Mouse (Mus musculus) embryonic facial prominence, embryonic 10.5 days (tissue): ENCODE data around the gene Npnt. TPM values are rescaled to one million over a fixed set of nuclear protein-coding genes. Genes with fewer than 3 reads are reported as not detected.

ENCODE experiments used
- DNase-seq: peaks from one replicate; pipeline ENCODE4 v3.0.0-alpha.2; 2017; ENCODE audit warnings: low spot score
- H3K27ac ChIP-seq: fragments of 300-500 bp; sonication (generic); replicated peaks from 2 replicates; pipeline ENCODE4 v1.5.1; 2016; ENCODE audit warnings: mild to moderate bottlenecking
- H3K27me3 ChIP-seq: fragments of 300-500 bp; sonication (generic); replicated peaks from 2 replicates; pipeline ENCODE4 v1.6.1; 2016; ENCODE audit warnings: low read depth, mild to moderate bottlenecking; ENCODE audit not compliant: poor library complexity, severe bottlenecking
- H3K36me3 ChIP-seq: fragments of 300-500 bp; sonication (generic); replicated peaks from 2 replicates; pipeline ENCODE4 v1.6.1; 2016; ENCODE audit warnings: mild to moderate bottlenecking, moderate library complexity
- H3K4me1 ChIP-seq: fragments of 300-500 bp; sonication (generic); 2 replicates; pipeline ENCODE4 v1.6.1; 2016
- H3K4me3 ChIP-seq: fragments of 300-500 bp; sonication (generic); 2 replicates; pipeline ENCODE4 v1.5.1; 2016; ENCODE audit warnings: mild to moderate bottlenecking, moderate library complexity
- H3K9me3 ChIP-seq: fragments of 300-500 bp; sonication (generic); 2 replicates; pipeline ENCODE4 v1.6.1; 2016; ENCODE audit warnings: mild to moderate bottlenecking
- WGBS: fragments of 180-500 bp; shearing (Covaris S2); methylation state at CpG from one replicate; pipeline ENCODE4 v1.1.7; 2016; 5-methylcytosine and 5-hydroxymethylcytosine counted together
- polyA plus RNA-seq: library from polyadenylated mRNA; unstranded; fragments of >200 nt; fragmentation: Nextera tagmentation; extraction: Ambion mirVana; gene quantifications from 2 replicates; pipeline ENCODE4 v1.2.1, GENCODE M21; 2016

Gene Npnt
- polyA plus RNA-seq, 1 experiment from 2014 or later: 26.2 TPM

- 88% methylated on average over 9 of the region's 9 CpGs for WGBS
- H3K4me3 ChIP-seq: no peak overlapping the region
- no peak overlapping the region for H3K27ac ChIP-seq
- H3K27me3 ChIP-seq: no peaks in the 10 kb centered on the region
- H3K4me1 ChIP-seq: no peaks in the 10 kb centered on the region
- H3K9me3 ChIP-seq: no peaks in the 10 kb centered on the region
- H3K36me3 ChIP-seq: no peaks in the 10 kb centered on the region
- no peak for DNase-seq
Measured at GRCm38 (mm10) chr3:132928186-132928585, 21.9 kb downstream of the Npnt start.

GRCm38 (mm10) chr3:132919798-132920197 is 30.3 kb downstream of the Npnt start:
- no peaks in the 10 kb centered on the region for H3K9me3 ChIP-seq
- no peak overlapping the region for H3K4me3 ChIP-seq
- no peaks in the 10 kb centered on the region for H3K27me3 ChIP-seq
- 91% methylated on average over 3 of the region's 3 CpGs for WGBS
- H3K27ac ChIP-seq: no peak overlapping the region
- DNase-seq: no peak
- H3K36me3 ChIP-seq: no peaks in the 10 kb centered on the region
- no peaks in the 10 kb centered on the region for H3K4me1 ChIP-seq

GRCm38 (mm10) chr3:132919240-132919639 is 30.9 kb downstream of the Npnt start:
- 91% methylated on average over 11 of the region's 11 CpGs for WGBS
- Histone ChIP-seq H3K27me3 (no peaks in the 10 kb centered on the region), H3K4me3 (no peak overlapping the region), H3K27ac (no peak overlapping the region), H3K4me1 (no peaks in the 10 kb centered on the region), H3K36me3 (no peaks in the 10 kb centered on the region), H3K9me3 (no peaks in the 10 kb centered on the region)
- no peak for DNase-seq

- Histone ChIP-seq H3K4me3 (no peak overlapping the region), H3K27me3 (no peaks in the 10 kb centered on the region), H3K4me1 (peaks cover 3% of the 10 kb centered on the region; the same call in 1 of the 2 replicates), H3K36me3 (no peaks in the 10 kb centered on the region), H3K9me3 (no peaks in the 10 kb centered on the region), H3K27ac (no peak overlapping the region)
- DNase-seq: no peak
- WGBS: 88% methylated on average over 9 of the region's 9 CpGs
Measured at GRCm38 (mm10) chr3:132917356-132918090, 32.6 kb downstream of the Npnt start.

- H3K4me1 ChIP-seq: peaks cover 11% of the 10 kb centered on the region
- no peaks in the 10 kb centered on the region for H3K27me3 ChIP-seq
- no peak overlapping the region for H3K27ac ChIP-seq
- no peak overlapping the region for H3K4me3 ChIP-seq
- no peaks in the 10 kb centered on the region for H3K9me3 ChIP-seq
- H3K36me3 ChIP-seq: no peaks in the 10 kb centered on the region
- 83% methylated on average over 9 of the region's 9 CpGs for WGBS
- DNase-seq: no peak
Measured at GRCm38 (mm10) chr3:132915661-132916060, 34.4 kb downstream of the Npnt start.

- peaks cover 23% of the 10 kb centered on the region for H3K4me1 ChIP-seq
- no peaks in the 10 kb centered on the region for H3K27me3 ChIP-seq
- H3K36me3 ChIP-seq: no peaks in the 10 kb centered on the region
- H3K9me3 ChIP-seq: no peaks in the 10 kb centered on the region
- DNase-seq: no peak
- no peak overlapping the region for H3K27ac ChIP-seq
- 71% methylated on average over 2 of the region's 2 CpGs for WGBS
- no peak overlapping the region for H3K4me3 ChIP-seq
Measured at GRCm38 (mm10) chr3:132912420-132912819, 37.7 kb downstream of the Npnt start.

- Histone ChIP-seq H3K4me3 (no peak overlapping the region), H3K27me3 (no peaks in the 10 kb centered on the region), H3K27ac (no peak overlapping the region), H3K9me3 (no peaks in the 10 kb centered on the region), H3K4me1 (peaks cover 23% of the 10 kb centered on the region), H3K36me3 (no peaks in the 10 kb centered on the region)
- 50% methylated on average over 4 of the region's 4 CpGs for WGBS
- DNase-seq: no peak
Measured at GRCm38 (mm10) chr3:132911716-132912115, 38.4 kb downstream of the Npnt start.

GRCm38 (mm10) chr3:132910727-132911126 is 39.4 kb downstream of the Npnt start:
- Histone ChIP-seq H3K4me3 (no peak overlapping the region), H3K27me3 (no peaks in the 10 kb centered on the region), H3K9me3 (no peaks in the 10 kb centered on the region), H3K27ac (no peak overlapping the region), H3K4me1 (peaks cover 23% of the 10 kb centered on the region), H3K36me3 (no peaks in the 10 kb centered on the region)
- 83% methylated on average over 5 of the region's 5 CpGs for WGBS
- DNase-seq: no peak

- Histone ChIP-seq H3K36me3 (no peaks in the 10 kb centered on the region; the same call in 1 of the 2 replicates), H3K9me3 (no peaks in the 10 kb centered on the region), H3K27me3 (no peaks in the 10 kb centered on the region), H3K4me3 (no peak overlapping the region), H3K4me1 (peaks cover 23% of the 10 kb centered on the region), H3K27ac (no peak overlapping the region)
- DNase-seq: peak; percentile 22
- WGBS: 57% methylated on average over 12 of the region's 12 CpGs
Measured at GRCm38 (mm10) chr3:132909736-132910135, 40.4 kb downstream of the Npnt start.

- H3K36me3 ChIP-seq: peaks cover 8% of the 10 kb centered on the region
- H3K27ac ChIP-seq: no peak overlapping the region
- H3K9me3 ChIP-seq: no peaks in the 10 kb centered on the region
- no peaks in the 10 kb centered on the region for H3K27me3 ChIP-seq
- 63% methylated on average over 8 of the region's 8 CpGs for whole genome bisulfite sequencing
- peaks cover 20% of the 10 kb centered on the region for H3K4me1 ChIP-seq
- no peak for DNase-seq
- H3K4me3 ChIP-seq: no peak overlapping the region
Measured at GRCm38 (mm10) chr3:132907506-132908203, 42.4 kb downstream of the Npnt start.

GRCm38 (mm10) chr3:132905224-132905930 is 44.7 kb downstream of the Npnt start:
- WGBS: 87% methylated on average over 7 of the region's 7 CpGs
- H3K4me3 ChIP-seq: no peak overlapping the region

GRCm38 (mm10) chr3:132903386-132903785 is 46.7 kb downstream of the Npnt start:
- Histone ChIP-seq H3K4me1 (peaks cover 3% of the 10 kb centered on the region; the same call in 1 of the 2 replicates), H3K9me3 (no peaks in the 10 kb centered on the region), H3K27ac (no peak overlapping the region), H3K36me3 (peaks cover 8% of the 10 kb centered on the region), H3K27me3 (no peaks in the 10 kb centered on the region), H3K4me3 (no peak overlapping the region)
- DNase-seq: no peak
- 95% methylated on average over 11 of the region's 11 CpGs for WGBS

More at GRCm38 (mm10) chr3:132905224-132905930, 44.7 kb downstream of the Npnt start:
- peaks cover 11% of the 10 kb centered on the region for H3K4me1 ChIP-seq
- DNase-seq: no peak
- H3K27me3 ChIP-seq: no peaks in the 10 kb centered on the region
- H3K27ac ChIP-seq: no peak overlapping the region
- no peaks in the 10 kb centered on the region for H3K9me3 ChIP-seq
- H3K36me3 ChIP-seq: peaks cover 8% of the 10 kb centered on the region
